In genomic region chr9:42530221-42531152, GRCm38 (mm10) we compare ENCODE assay signal across 7 mouse cellular contexts. TPM values are rescaled to one million over a fixed set of nuclear protein-coding genes. Genes with fewer than 3 reads are reported as not detected.
DNase-seq lines count a peak whose midpoint lies in the region; ATAC-seq lines count a peak whose summit lies in the region.

No protein-coding gene starts in this region.

- H3K27me3 ChIP-seq in forebrain, embryonic 16.5 days (replicated peaks; ENCODE audit: control insufficient read depth, insufficient read depth, low read length), result no peaks in the 10 kb centered on the region
- no peaks in the 10 kb centered on the region for H3K27me3 ChIP-seq in neural tube, embryonic 11.5 days (ENCODE audit: control insufficient read depth, insufficient read depth, low read length)

- peaks cover 22% of the 10 kb centered on the region for H3K4me1 ChIP-seq in forebrain, embryonic 16.5 days (replicated peaks; ENCODE audit: control insufficient read depth, insufficient read depth, low read length)
- peaks cover 7% of the 10 kb centered on the region; the same call in 1 of the 2 replicates for H3K4me1 ChIP-seq in neural tube, embryonic 11.5 days (ENCODE audit: control insufficient read depth, insufficient read depth, low read length)

- peak; percentile 88 to 89 for DNase-seq in cerebellum, postnatal 10 days
- DNase-seq in left cerebral cortex, adult 11 months (ENCODE audit: low spot score), result peak; percentile 24
- peak; percentile 71 for DNase-seq in neural tube, embryonic 11.5 days (ENCODE audit: low spot score)
- DNase-seq in thymus, adult 18-20 months, result no peak
- DNase-seq in lung, postnatal 14 days, result no peak
- no peak for DNase-seq in urinary bladder, postnatal 14 days (ENCODE audit: low spot score)

- ATAC-seq in forebrain, embryonic 16.5 days, result peak; percentile 85
- peak; percentile 38; the same call in 1 of the 2 replicates for ATAC-seq in neural tube, embryonic 11.5 days (ENCODE audit: insufficient read depth, low FRiP score, low TSS enrichment)

- H3K9me3 ChIP-seq in forebrain, embryonic 16.5 days (ENCODE audit: control insufficient read depth, low read length), result no peaks in the 10 kb centered on the region
- H3K9me3 ChIP-seq in neural tube, embryonic 11.5 days (ENCODE audit: control insufficient read depth, low read length), result no peaks in the 10 kb centered on the region

- peak overlapping the region; percentile 93 for H3K27ac ChIP-seq in forebrain, embryonic 16.5 days (ENCODE audit: low read length)
- H3K27ac ChIP-seq in neural tube, embryonic 11.5 days (ENCODE audit: low read depth, low read length), result peak overlapping the region; percentile 80

- 0 out of 2 replicates have a peak overlapping the region, but pooled peaks have one; percentile 31 for H3K9ac ChIP-seq in forebrain, embryonic 16.5 days (replicated peaks; ENCODE audit: low read depth, low read length)
- peak overlapping the region; percentile 1; the same call in 1 of the 2 replicates for H3K9ac ChIP-seq in neural tube, embryonic 11.5 days (ENCODE audit: low read length)

- 45% methylated on average over 7 of the region's 7 CpGs for WGBS in forebrain, embryonic 16.5 days
- 39% methylated on average over 7 of the region's 7 CpGs for WGBS in neural tube, embryonic 11.5 days

- no peak overlapping the region for H3K4me2 ChIP-seq in forebrain, embryonic 16.5 days (ENCODE audit: low read length)
- H3K4me2 ChIP-seq in neural tube, embryonic 11.5 days (ENCODE audit: low read depth), result no peak overlapping the region

- no peak overlapping the region for H3K4me3 ChIP-seq in forebrain, embryonic 16.5 days (replicated peaks; ENCODE audit: low read length)
- H3K4me3 ChIP-seq in neural tube, embryonic 11.5 days (ENCODE audit: low read depth, low read length), result no peak overlapping the region

- no peaks in the 10 kb centered on the region for H3K36me3 ChIP-seq in forebrain, embryonic 16.5 days (ENCODE audit: control insufficient read depth, insufficient read depth)
- no peaks in the 10 kb centered on the region for H3K36me3 ChIP-seq in neural tube, embryonic 11.5 days (ENCODE audit: control insufficient read depth, insufficient read depth, low read length)

RNA-seq across cellular contexts. Expression of gene Tbcel, which starts 22.9 kb away (rescaled TPM):
- polyA plus RNA-seq in forebrain, embryonic 16.5 days (2015; fragmentation: Nextera tagmentation; extraction: Ambion mirVana), result 5.0 and 5.5 TPM in 2 replicates
- 5.1 and 5.7 TPM in 2 replicates for polyA plus RNA-seq in neural tube, embryonic 11.5 days (2014; fragmentation: Nextera tagmentation; extraction: Ambion mirVana)

Comparison
In these comparisons a context has a peak if more than half of its experiments do, and no peak if none do; other contexts are left out.
1. DNase-seq: peak in cerebellum, postnatal 10 days (2 of 2), left cerebral cortex, adult 11 months (single experiment) and neural tube, embryonic 11.5 days (single experiment); none in thymus, adult 18-20 months (0 of 2), lung, postnatal 14 days (single experiment) and urinary bladder, postnatal 14 days (single experiment).